Mouse (Mus musculus) brain, adult 10 weeks (tissue): ENCODE results near the gene Ccl5. TPM values are rescaled to one million over a fixed set of nuclear protein-coding genes. Genes with fewer than 3 reads are reported as not detected.

ENCODE experiments used
- polyA plus RNA-seq: library from polyadenylated mRNA; stranded (reverse); fragments of 350-450 nt; fragmentation: Illumina TruSeq; extraction: RNeasy Lipid Tissue Mini Kit (QIAGEN cat#74804); gene quantifications from one replicate; pipeline ENCODE4 v1.2.3, GENCODE M21; 2015; ENCODE audit warnings: low read depth, low replicate concordance

Gene Ccl5
- polyA plus RNA-seq, result not detected

GRCm38 (mm10) chr11:83530360-83530759 lies at the start of gene Ccl5:
Gene Ccl5, minus strand, starts transcription at chr11:83530518.

GRCm38 (mm10) chr11:83578186-83578760 lies 48.0 kb upstream of the Ccl5 start, which contains the start of gene Ccl9:
Gene Ccl9, minus strand, starts transcription at chr11:83578636.

DNA sequence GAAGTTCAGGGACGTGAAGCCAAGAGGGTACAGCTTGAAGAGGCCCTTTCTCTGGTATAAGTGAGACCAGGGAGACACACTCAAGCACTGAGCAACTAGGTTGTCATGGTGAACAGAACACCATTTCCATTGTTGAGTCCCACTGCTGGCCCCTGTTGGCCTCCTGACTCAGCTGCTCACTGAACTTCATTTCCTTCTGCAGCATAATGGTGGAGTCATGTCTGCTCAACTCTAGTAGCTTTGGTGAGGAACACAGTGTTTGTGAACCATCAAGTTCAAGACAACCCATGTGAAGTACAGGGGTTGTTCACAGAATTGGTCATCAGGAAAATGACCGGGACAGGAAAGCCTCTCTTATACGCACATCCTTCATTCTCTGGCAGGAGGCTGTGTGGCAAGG lies 8.2 kb downstream of the Ccl5 start, which contains the start of gene Heatr9:
TSS of gene Heatr9 (minus strand) at position 101 of the 400 bp plus-strand sequence.

Other genes starting within 250 kb of the Ccl5 start
- not detected for gene Slfn14, start 243.8 kb downstream of the Ccl5 start, polyA plus RNA-seq
- gene Ap2b1, start 231.5 kb downstream of the Ccl5 start, polyA plus RNA-seq, result 152 TPM
- gene Pex12, start 227.9 kb downstream of the Ccl5 start, polyA plus RNA-seq, result 8.5 TPM
- 199 TPM for gene Rasl10b, start 121.4 kb downstream of the Ccl5 start, polyA plus RNA-seq
- 0.39 TPM for gene Gas2l2, start 101.1 kb downstream of the Ccl5 start, polyA plus RNA-seq
- 0.70 TPM for gene 1700020L24Rik, start 92.8 kb downstream of the Ccl5 start, polyA plus RNA-seq
- gene Mmp28, start 67.4 kb downstream of the Ccl5 start, polyA plus RNA-seq, result 2.2 TPM
- 48.3 TPM for gene Taf15, start 57.4 kb downstream of the Ccl5 start, polyA plus RNA-seq
- gene Heatr9, start 8.3 kb downstream of the Ccl5 start, polyA plus RNA-seq, result not detected
- gene Ccl9, start 48.1 kb upstream of the Ccl5 start, polyA plus RNA-seq, result 3.1 TPM
- gene Ccl6, start 62.6 kb upstream of the Ccl5 start, polyA plus RNA-seq, result 2.6 TPM
- not detected for gene Rpl9-ps1, start 115.1 kb upstream of the Ccl5 start, polyA plus RNA-seq
- gene Ccl3, start 118.8 kb upstream of the Ccl5 start, polyA plus RNA-seq, result not detected
- not detected for gene Ccl4, start 132.1 kb upstream of the Ccl5 start, polyA plus RNA-seq
- gene Wfdc17, start 173.5 kb upstream of the Ccl5 start, polyA plus RNA-seq, result 1.2 TPM
- gene Wfdc18, start 178.5 kb upstream of the Ccl5 start, polyA plus RNA-seq, result 6.4 TPM
- not detected for gene Wfdc21, start 216.4 kb upstream of the Ccl5 start, polyA plus RNA-seq
- gene Heatr6, start 223.2 kb upstream of the Ccl5 start, polyA plus RNA-seq, result 9.1 TPM